Mouse (Mus musculus) olfactory bulb, adult 2 months (tissue): ENCODE data around the gene AW551984. TPM values are rescaled to one million over a fixed set of nuclear protein-coding genes. Genes with fewer than 3 reads are reported as not detected.

Source experiments
- H3K27ac ChIP-seq: fragments of 200-500 bp; 2 replicates; pipeline ENCODE4 v1.5.1; 2012; ENCODE audit warnings: low read depth, low read length; ENCODE audit not compliant: insufficient read depth
- H3K4me1 ChIP-seq: fragments of 200-500 bp; 2 replicates; pipeline ENCODE4 v1.6.1; 2012; ENCODE audit warnings: low read length; ENCODE audit not compliant: control insufficient read depth, insufficient read depth
- H3K4me3 ChIP-seq: fragments of 200-500 bp; 2 replicates; pipeline ENCODE4 v1.5.1; 2012; ENCODE audit warnings: mild to moderate bottlenecking, low read depth, low read length, moderate library complexity; ENCODE audit not compliant: insufficient read depth
- CTCF ChIP-seq: fragments of 200-500 bp; IDR thresholded peaks from 2 replicates; pipeline ENCODE4 v1.5.1; 2012; ENCODE audit warnings: low read depth, mild to moderate bottlenecking, low read length, moderate library complexity; ENCODE audit not compliant: insufficient read depth
- POLR2A ChIP-seq: fragments of 200-500 bp; IDR thresholded peaks from 2 replicates; pipeline ENCODE4 v1.6.1; 2012; ENCODE audit warnings: mild to moderate bottlenecking, low read depth, low read length, moderate library complexity; ENCODE audit not compliant: insufficient read depth
- WGBS: fragments of 180-500 bp; shearing (Covaris S2); methylation state at CpG from one replicate; pipeline ENCODE4 v1.1.7; 2018; 5-methylcytosine and 5-hydroxymethylcytosine counted together
- polyA plus RNA-seq: library from polyadenylated mRNA; stranded (reverse); fragments of >200 nt; gene quantifications from 2 replicates; pipeline ENCODE4 v1.2.4, GENCODE M21; 2012; ENCODE audit warnings: low replicate concordance; ENCODE audit not compliant: missing spikeins, insufficient read depth, insufficient read length

The AW551984 gene
- polyA plus RNA-seq, result not detected in 2 replicates

DNA sequence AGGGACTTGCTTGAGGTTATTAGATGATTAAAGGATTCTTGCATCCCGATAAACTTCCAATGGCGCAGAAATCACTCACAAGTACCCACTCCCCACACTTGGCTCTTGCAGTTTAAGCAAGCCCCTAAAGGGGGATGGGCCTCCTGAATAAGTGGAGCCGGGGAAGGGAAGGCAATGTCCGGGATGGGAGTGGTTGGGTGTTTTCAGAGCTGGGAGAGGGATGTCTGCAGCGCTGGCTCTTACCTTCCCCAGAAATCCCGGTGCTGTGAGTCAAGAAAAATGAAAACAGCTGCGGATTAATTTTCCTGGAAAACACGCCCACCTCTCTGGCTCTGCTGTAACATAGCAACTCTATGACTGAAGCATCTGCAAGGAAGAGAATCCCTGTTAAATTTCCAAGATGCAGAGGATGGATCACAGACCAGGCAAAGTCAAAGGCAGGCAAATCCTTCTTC, at the start of gene AW551984:
Gene AW551984 (minus strand): TSS at position 405 of the 455 bp plus-strand sequence.
- 1% methylated on average over 8 of the region's 8 CpGs for WGBS
- Histone ChIP-seq H3K27ac (no peak within 1 kb of the TSS), H3K4me1 (peaks cover 2% of the 10 kb centered on the region; the same call in 1 of the 2 replicates), H3K4me3 (peak within 1 kb of the TSS; percentile 45)
- TF ChIP-seq CTCF, result no peak
- no peak for TF ChIP-seq POLR2A

DNA sequence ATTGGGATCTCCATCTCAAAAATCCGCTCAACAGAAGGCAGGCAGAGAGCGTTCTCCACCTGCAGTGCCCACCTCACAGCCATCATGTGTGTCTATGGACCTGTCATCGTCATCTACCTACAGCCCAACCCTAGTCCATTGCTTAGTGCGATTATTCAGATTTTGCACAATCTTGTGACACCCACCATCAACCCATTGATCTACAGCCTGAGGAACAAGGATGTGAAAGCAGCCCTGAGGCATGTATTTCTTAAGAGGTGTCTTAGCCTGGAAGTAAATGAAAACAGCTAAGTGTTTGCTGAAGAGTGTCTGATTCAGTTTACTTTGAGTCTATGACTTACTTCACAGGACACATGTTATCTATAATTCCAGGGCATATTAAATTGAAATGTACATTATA, 43.2 kb upstream of the AW551984 start:
- no peak for TF ChIP-seq CTCF
- TF ChIP-seq POLR2A, result no peak
- H3K4me3 ChIP-seq, result no peak overlapping the region
- H3K4me1 ChIP-seq, result no peaks in the 10 kb centered on the region
- WGBS, result 91% methylated on average over 4 of the region's 4 CpGs
- no peak overlapping the region for H3K27ac ChIP-seq

DNA sequence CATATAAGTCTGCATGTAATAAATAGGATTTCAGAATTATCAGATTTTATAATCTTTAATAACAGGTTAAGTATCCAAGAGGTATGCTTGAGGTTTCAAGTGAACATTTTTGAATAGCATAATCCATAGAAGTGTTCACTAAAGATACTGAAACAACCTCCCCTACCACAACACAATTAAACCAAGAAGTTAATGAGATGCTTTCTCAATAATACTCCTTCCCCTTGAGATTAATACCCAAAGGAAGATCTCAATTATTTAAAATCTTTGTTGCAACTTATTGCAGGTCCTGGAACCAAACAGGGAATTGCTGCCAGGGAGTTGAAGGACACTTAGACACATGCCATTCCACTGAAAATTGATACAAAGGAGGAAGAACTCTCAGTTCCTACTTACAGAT, 40.6 kb upstream of the AW551984 start, which contains the start of gene Olfr961:
Gene Olfr961 (plus strand): TSS at position 301 of the 400 bp plus-strand sequence.
- no peak for TF ChIP-seq POLR2A
- no peak for TF ChIP-seq CTCF
- H3K27ac ChIP-seq, result no peak within 1 kb of the TSS
- no peaks in the 10 kb centered on the region for H3K4me1 ChIP-seq
- no peak within 1 kb of the TSS for H3K4me3 ChIP-seq

DNA sequence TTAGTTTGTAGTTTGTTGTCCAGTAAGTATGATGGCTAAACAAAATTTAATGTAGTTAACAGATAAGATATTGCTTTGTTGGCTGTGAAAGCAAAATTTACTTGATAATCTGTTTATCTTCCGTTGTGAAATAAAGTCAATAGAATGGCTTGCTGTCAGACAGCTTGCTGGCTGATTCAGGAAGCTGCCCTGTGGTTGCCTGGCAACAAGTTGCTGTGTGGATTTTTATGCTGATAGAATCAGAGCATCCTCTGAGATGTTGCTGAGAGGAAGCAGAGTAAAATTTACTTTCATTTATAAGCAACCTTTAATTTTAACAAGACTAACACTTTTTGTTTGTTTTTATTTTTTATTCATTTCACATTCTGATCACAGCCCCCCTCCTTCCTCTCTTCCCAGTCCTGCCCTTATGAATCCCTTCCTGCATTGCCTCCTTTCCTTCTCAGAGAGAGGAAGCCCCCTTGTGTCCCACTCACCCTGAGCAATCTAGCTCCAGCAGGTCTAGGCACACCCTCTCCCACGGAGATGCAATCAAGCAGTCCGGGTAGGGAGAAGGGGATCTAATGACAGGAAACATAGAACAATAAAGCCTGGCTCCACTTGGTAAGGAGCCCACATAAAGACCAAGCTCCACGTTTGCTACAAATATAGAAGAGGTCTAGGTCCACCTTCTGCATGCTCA, 29.9 kb upstream of the AW551984 start:
- Histone ChIP-seq H3K4me1 (peaks cover 2% of the 10 kb centered on the region; the same call in 1 of the 2 replicates), H3K4me3 (no peak overlapping the region), H3K27ac (no peak overlapping the region)
- WGBS, result 15% methylated on average over 4 of the region's 4 CpGs
- no peak for TF ChIP-seq CTCF
- TF ChIP-seq POLR2A, result no peak

DNA sequence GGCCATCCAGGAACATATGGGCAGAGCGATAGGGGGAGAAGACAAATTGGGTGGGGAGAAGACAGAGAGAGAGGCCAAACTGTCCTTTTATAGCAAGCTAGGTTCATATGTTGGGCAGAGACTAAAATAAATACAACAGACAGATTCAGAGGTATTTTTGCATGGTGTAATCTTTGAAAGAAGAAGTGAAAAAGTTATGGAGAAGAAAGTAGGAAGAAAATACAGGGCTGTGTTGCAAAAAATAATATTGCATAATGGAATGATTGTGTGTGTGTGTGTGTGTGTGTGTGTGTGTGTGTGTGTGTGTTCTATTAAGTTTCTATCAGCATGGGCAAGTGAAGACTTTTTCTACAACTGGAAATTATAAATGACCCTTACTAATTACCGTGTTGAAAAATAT, 24.9 kb upstream of the AW551984 start:
- TF ChIP-seq POLR2A (no peak), CTCF (no peak)

DNA sequence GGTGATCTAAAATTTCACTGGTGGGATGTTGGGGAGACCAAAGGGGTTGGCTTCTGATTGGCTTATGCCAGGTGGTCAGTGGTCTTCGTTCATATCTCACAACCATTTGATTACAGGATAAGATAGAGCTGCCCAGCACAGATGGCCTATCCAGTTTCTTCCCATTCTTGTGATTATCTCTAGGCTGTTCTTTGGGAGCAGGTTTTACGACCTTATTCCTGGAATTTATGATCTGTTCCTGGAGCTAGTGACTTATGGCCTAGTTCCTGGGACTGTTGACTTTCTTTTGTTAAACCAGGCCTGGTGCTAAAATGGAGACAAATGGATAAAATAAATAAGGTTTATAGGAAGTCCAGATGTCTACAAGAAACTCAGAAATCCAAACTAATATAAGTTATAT, 20.5 kb upstream of the AW551984 start:
- 84% methylated on average over 2 of the region's 2 CpGs for WGBS
- Histone ChIP-seq H3K4me1 (no peaks in the 10 kb centered on the region), H3K27ac (no peak overlapping the region), H3K4me3 (no peak overlapping the region)
- TF ChIP-seq POLR2A, result no peak
- no peak for TF ChIP-seq CTCF

More for the DNA sequence above, 24.9 kb upstream of the AW551984 start:
- Histone ChIP-seq H3K4me3 (no peak overlapping the region), H3K27ac (no peak overlapping the region), H3K4me1 (no peaks in the 10 kb centered on the region)
- 93% methylated on average over 2 of the region's 2 CpGs for WGBS

DNA sequence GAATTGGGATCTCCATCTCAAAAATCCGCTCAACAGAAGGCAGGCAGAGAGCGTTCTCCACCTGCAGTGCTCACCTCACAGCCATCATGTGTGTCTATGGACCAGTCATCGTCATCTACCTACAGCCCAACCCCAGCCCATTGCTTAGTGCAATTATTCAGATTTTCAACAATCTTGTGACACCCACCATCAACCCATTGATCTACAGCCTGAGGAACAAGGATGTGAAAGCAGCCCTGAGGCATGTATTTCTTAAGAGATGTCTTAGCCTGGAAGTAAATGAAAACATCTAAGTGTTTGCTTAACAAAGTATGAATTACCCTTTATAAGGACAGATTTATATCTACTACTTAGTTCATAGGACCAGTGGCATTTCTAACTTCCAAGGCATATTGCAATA, 19.6 kb upstream of the AW551984 start:
- TF ChIP-seq CTCF (no peak), POLR2A (no peak)
- no peaks in the 10 kb centered on the region for H3K4me1 ChIP-seq
- WGBS, result 92% methylated on average over 3 of the region's 3 CpGs
- no peak overlapping the region for H3K27ac ChIP-seq
- no peak overlapping the region for H3K4me3 ChIP-seq

DNA sequence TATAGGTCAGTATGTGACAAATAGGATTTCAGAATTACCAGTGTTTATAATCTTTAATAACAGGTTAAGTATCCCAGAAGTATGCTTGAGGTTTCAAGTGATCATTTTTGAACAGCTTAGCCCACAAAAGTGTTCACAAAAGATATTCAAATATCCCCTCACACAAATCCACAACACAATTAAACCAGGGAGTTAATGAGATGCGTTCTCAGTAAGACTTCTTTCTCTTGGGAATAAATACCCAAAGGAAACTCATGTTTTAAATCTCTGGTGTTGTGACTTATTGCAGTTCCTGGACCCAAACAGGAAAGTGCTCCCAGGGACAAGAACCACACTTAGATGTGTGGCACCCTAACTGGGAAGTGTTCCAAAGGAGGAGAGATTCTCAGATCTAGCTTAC, 16.9 kb upstream of the AW551984 start, which contains the start of gene Olfr960:
Gene Olfr960 (plus strand): TSS at position 301 of the 400 bp plus-strand sequence.
- WGBS, result 33% methylated on average over 1 of the region's 1 CpGs
- no peak for TF ChIP-seq POLR2A
- no peak for TF ChIP-seq CTCF

DNA sequence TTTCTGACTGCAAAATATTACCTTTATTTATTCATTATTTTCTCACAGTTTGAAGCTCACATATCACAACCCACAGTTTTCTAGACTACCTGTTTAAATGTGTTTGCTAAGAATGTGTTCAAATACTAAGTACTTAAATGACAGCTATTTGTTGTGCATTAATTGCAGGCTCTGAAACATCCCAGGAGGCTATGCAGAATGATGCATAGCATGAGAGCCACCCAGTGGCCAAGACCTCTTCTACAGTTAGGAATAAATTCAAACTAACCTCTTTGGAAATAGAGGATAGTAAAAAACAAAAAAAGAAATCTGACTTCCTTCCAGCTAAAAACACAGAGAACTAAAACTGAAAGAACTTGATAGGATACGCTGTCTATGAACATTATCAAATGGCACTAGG, 7.8 kb upstream of the AW551984 start:
- Histone ChIP-seq H3K4me1 (no peaks in the 10 kb centered on the region), H3K4me3 (no peak overlapping the region), H3K27ac (no peak overlapping the region)
- 58% methylated on average over 1 of the region's 1 CpGs for WGBS
- no peak for TF ChIP-seq CTCF
- TF ChIP-seq POLR2A, result no peak

More for the DNA sequence above, 16.9 kb upstream of the AW551984 start, which contains the start of gene Olfr960:
- Histone ChIP-seq H3K27ac (no peak within 1 kb of the TSS), H3K4me1 (no peaks in the 10 kb centered on the region), H3K4me3 (no peak within 1 kb of the TSS)

DNA sequence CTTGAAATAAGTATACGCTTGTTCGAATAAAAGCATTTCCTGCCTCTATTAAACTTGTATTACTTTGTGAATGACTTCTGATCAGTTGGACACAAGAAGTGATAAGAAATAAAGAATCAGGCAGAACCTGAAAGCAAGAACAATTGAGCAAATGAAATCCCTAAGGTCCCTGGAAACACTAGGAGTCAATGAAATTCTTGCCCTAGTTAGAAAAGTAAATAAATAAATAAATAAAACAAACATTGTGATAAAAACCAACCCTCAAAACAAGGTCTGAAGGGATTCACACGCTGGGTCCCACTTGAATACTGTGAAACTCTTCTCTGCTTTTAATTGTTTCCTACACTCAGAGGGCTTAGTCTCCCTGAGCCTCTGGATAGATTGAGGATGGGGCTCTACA, 6.2 kb upstream of the AW551984 start, which contains the start of gene Olfr148:
Gene Olfr148 (plus strand): TSS at position 301 of the 400 bp plus-strand sequence.
- TF ChIP-seq POLR2A (no peak), CTCF (no peak)
- Histone ChIP-seq H3K27ac (no peak within 1 kb of the TSS), H3K4me3 (no peak within 1 kb of the TSS), H3K4me1 (no peaks in the 10 kb centered on the region)
- WGBS, result 83% methylated on average over 3 of the region's 3 CpGs
